Mouse (Mus musculus): ENCODE results near the gene Stum.
"Not testable (repeated sequence)": the region's sequence is repeated elsewhere in the genome, so short reads cannot be mapped to it uniquely, and the experiment has no call there.

Stum gene

GRCm38 (mm10) chr1:180483399-180484291 is at the start of gene Stum:
Gene Stum, minus strand, starts transcription at chr1:180483504.
- DNase-seq: peak; percentile 85

GRCm38 (mm10) chr1:180532671-180533070 is 49.4 kb upstream of the Stum start:
- no peak for DNase-seq

GRCm38 (mm10) chr1:180530457-180531263 is 47.4 kb upstream of the Stum start:
- no peak for DNase-seq

- no peak for DNase-seq
Measured at GRCm38 (mm10) chr1:180529847-180530246, 46.5 kb upstream of the Stum start.

GRCm38 (mm10) chr1:180525301-180525700 is 42.0 kb upstream of the Stum start:
- DNase-seq: no peak

GRCm38 (mm10) chr1:180523320-180523719 is 40.0 kb upstream of the Stum start:
- no peak for DNase-seq

GRCm38 (mm10) chr1:180520190-180520589 is 36.9 kb upstream of the Stum start:
- DNase-seq: no peak

- DNase-seq: no peak
Measured at GRCm38 (mm10) chr1:180519520-180519919, 36.2 kb upstream of the Stum start.

- not testable (repeated sequence) for DNase-seq
Measured at GRCm38 (mm10) chr1:180518899-180519298, 35.6 kb upstream of the Stum start.

GRCm38 (mm10) chr1:180518412-180518811 is 35.1 kb upstream of the Stum start:
- no peak for DNase-seq

GRCm38 (mm10) chr1:180517390-180518054 is 34.2 kb upstream of the Stum start:
- no peak for DNase-seq

GRCm38 (mm10) chr1:180514077-180514476 is 30.8 kb upstream of the Stum start:
- DNase-seq: no peak

- no peak for DNase-seq
Measured at GRCm38 (mm10) chr1:180510879-180511278, 27.6 kb upstream of the Stum start.

- DNase-seq: peak; percentile 68
Measured at GRCm38 (mm10) chr1:180510442-180510841, 27.1 kb upstream of the Stum start.

GRCm38 (mm10) chr1:180508662-180509061 is 25.4 kb upstream of the Stum start:
- DNase-seq: no peak

GRCm38 (mm10) chr1:180507291-180507791 is 24.0 kb upstream of the Stum start:
- no peak for DNase-seq

- DNase-seq: no peak
Measured at GRCm38 (mm10) chr1:180506341-180506740, 23.0 kb upstream of the Stum start.

- no peak for DNase-seq
Measured at GRCm38 (mm10) chr1:180504899-180505298, 21.6 kb upstream of the Stum start.

- no peak for DNase-seq
Measured at GRCm38 (mm10) chr1:180503484-180503883, 20.2 kb upstream of the Stum start.

- no peak for DNase-seq
Measured at GRCm38 (mm10) chr1:180502566-180502965, 19.3 kb upstream of the Stum start.

- no peak for DNase-seq
Measured at GRCm38 (mm10) chr1:180500641-180501040, 17.3 kb upstream of the Stum start.

- no peak for DNase-seq
Measured at GRCm38 (mm10) chr1:180500218-180500617, 16.9 kb upstream of the Stum start.

- no peak for DNase-seq
Measured at GRCm38 (mm10) chr1:180499766-180500165, 16.5 kb upstream of the Stum start.
